Mouse (Mus musculus) liver, embryonic 14.5 days (tissue): ENCODE measurements at regions not wholly inside any gene's neighbourhood (a gene's known extent, or its start where the extent isn't known, plus 50 kb on each side); places are given as distances from the start of the nearest gene placed in this dataset.
"Not testable (repeated sequence)": the region's sequence is repeated elsewhere in the genome, so short reads cannot be mapped to it uniquely, and the experiment has no call there.

Source experiments
- CTCF ChIP-seq: IDR thresholded peaks from 2 replicates; pipeline ENCODE4 v1.5.1; 2016; ENCODE audit warnings: antibody characterized with exemption, low read depth, control low read depth
- EP300 ChIP-seq: IDR thresholded peaks from 2 replicates; pipeline ENCODE4 v1.6.1; 2016; ENCODE audit warnings: antibody characterized with exemption, low read depth

- not testable (repeated sequence) for TF ChIP-seq EP300, CTCF
Measured at GRCm38 (mm10) chr9:3116311-3116710, 79.6 kb downstream of the Gm10715 start.
